Mouse (Mus musculus) limb, embryonic 11.5 days (tissue): ENCODE measurements at regions not wholly inside any gene's neighbourhood (a gene's known extent, or its start where the extent isn't known, plus 50 kb on each side); places are given as distances from the start of the nearest gene placed in this dataset.

Source experiments
- ATAC-seq: fragments of 200-750 bp; cut with Nextera tagmentation; 2 replicates; pipeline ENCODE4 v1.8.0; 2017; ENCODE audit warnings: low read depth; ENCODE audit not compliant: insufficient number of reproducible peaks, low FRiP score, low TSS enrichment
- DNase-seq: peaks from one replicate; pipeline ENCODE4 v3.0.0-alpha.2; 2015; ENCODE audit warnings: low spot score
- H3K27ac ChIP-seq: fragments of 300-500 bp; sonication (generic); replicated peaks from 2 replicates; pipeline ENCODE4 v1.5.1; 2014; ENCODE audit warnings: low read depth, mild to moderate bottlenecking, low read length
- H3K27me3 ChIP-seq: fragments of 300-500 bp; sonication (generic); 2 replicates; pipeline ENCODE4 v1.6.1; 2014; ENCODE audit warnings: mild to moderate bottlenecking, low read length, mixed read lengths; ENCODE audit not compliant: control insufficient read depth, insufficient read depth
- H3K36me3 ChIP-seq: fragments of 300-500 bp; sonication (generic); 2 replicates; pipeline ENCODE4 v1.6.1; 2014; ENCODE audit warnings: mild to moderate bottlenecking, low read length, moderate library complexity, mixed read lengths; ENCODE audit not compliant: control insufficient read depth, insufficient read depth
- H3K4me1 ChIP-seq: fragments of 300-500 bp; sonication (generic); 2 replicates; pipeline ENCODE4 v1.6.1; 2014; ENCODE audit warnings: low read length, mixed read lengths; ENCODE audit not compliant: control insufficient read depth, insufficient read depth
- H3K4me2 ChIP-seq: fragments of 300-500 bp; sonication (generic); 2 replicates; pipeline ENCODE4 v1.6.1; 2014; ENCODE audit warnings: low read depth, mild to moderate bottlenecking, moderate library complexity; ENCODE audit not compliant: severe bottlenecking
- H3K4me3 ChIP-seq: fragments of 300-500 bp; sonication (generic); 2 replicates; pipeline ENCODE4 v1.5.1; 2014; ENCODE audit warnings: low read depth, low read length
- H3K9ac ChIP-seq: fragments of 300-500 bp; sonication (generic); 2 replicates; pipeline ENCODE4 v1.6.1; 2014; ENCODE audit warnings: mild to moderate bottlenecking, low read length
- H3K9me3 ChIP-seq: fragments of 300-500 bp; sonication (generic); 2 replicates; pipeline ENCODE4 v1.6.1; 2016; ENCODE audit warnings: low read length; ENCODE audit not compliant: control insufficient read depth
- WGBS: fragments of 180-500 bp; shearing (Covaris S2); extraction: QIAGEN DNeasy Blood & Tissue Kit; methylation state at CpG from one replicate; pipeline ENCODE4 v1.1.7; 2014; 5-methylcytosine and 5-hydroxymethylcytosine counted together

DNA sequence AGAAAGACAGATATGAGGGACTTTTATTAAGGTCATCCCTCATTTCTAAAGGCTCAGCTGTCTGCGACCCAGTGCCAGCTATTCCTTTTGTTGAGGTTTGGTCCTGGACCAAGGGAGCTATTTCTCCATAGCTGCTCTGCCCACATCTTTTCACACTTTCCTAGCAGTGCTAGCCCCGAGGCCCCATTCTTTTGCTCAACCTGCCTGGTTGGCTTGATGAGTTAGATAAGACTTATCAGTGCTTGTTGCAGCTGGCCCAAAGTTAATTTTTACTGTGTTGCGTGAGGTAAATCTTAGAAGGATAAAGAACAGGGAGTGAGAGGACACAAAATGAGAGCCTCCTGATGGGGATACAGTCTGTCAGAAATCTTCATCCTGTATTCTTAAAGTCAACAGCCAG lies 138.5 kb upstream of the Mylip start:
- DNase-seq (no peak), ATAC-seq (no peak)
- Histone ChIP-seq H3K27me3 (no peaks in the 10 kb centered on the region), H3K4me2 (no peak overlapping the region), H3K36me3 (no peaks in the 10 kb centered on the region), H3K27ac (no peak overlapping the region), H3K4me1 (peaks cover 4% of the 10 kb centered on the region; the same call in 1 of the 2 replicates), H3K9ac (no peak overlapping the region), H3K4me3 (no peak overlapping the region), H3K9me3 (no peaks in the 10 kb centered on the region)
- WGBS, result 71% methylated on average over 3 of the region's 3 CpGs

DNA sequence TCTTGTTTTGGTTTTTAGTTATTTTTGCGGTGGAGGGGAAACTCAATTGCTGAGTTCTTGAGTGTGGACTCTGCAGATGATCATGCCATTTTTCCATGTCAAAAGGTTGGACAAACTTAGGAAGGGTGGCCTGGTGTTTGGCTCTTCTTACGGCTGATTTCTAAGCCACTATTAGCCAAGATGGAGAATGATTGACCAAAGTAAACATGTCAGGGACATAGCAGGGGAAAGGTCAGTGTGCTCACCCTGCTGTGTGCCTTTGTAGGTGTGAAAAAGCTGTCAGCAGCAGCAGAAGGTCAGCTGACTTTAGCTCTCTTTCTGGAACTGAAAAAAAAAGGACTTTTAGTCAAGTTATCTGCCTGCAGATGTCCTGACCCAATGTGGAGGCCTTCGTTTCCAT lies 137.4 kb upstream of the Mylip start:
- Histone ChIP-seq H3K4me1 (0 out of 2 replicates have a peak, but pooled peaks cover 4% of the 10 kb centered on the region), H3K27ac (no peak overlapping the region), H3K36me3 (no peaks in the 10 kb centered on the region), H3K9ac (no peak overlapping the region), H3K9me3 (no peaks in the 10 kb centered on the region), H3K27me3 (no peaks in the 10 kb centered on the region), H3K4me2 (no peak overlapping the region), H3K4me3 (no peak overlapping the region)
- ATAC-seq (no peak), DNase-seq (no peak)
- WGBS, result 67% methylated on average over 3 of the region's 3 CpGs

DNA sequence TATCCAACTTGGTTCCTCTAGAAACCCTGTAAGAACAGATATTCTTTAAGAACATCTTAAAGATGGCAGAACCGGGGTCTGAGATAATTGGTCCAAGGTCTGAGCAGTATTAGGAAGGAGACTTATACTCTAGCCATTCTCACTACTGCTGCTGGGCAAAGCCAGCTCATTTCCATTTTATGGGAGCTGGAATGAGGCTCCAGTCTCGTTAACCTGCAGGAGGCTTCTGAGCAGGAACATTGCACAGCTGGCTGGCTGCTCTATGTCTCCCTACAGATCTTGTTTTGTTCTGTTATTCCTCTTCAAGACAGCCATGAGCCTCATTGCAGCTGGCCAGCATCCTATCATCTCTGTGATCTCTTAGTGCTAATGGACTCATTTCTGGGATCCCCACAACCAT lies 136.3 kb upstream of the Mylip start:
- H3K9ac ChIP-seq, result no peak overlapping the region
- H3K36me3 ChIP-seq, result no peaks in the 10 kb centered on the region
- H3K27ac ChIP-seq, result no peak overlapping the region
- WGBS, result 19% methylated on average over 2 of the region's 2 CpGs
- no peak overlapping the region for H3K4me2 ChIP-seq
- ATAC-seq (no peak), DNase-seq (peak; percentile 65)
- H3K9me3 ChIP-seq, result no peaks in the 10 kb centered on the region
- 0 out of 2 replicates have a peak, but pooled peaks cover 4% of the 10 kb centered on the region for H3K4me1 ChIP-seq
- H3K27me3 ChIP-seq, result no peaks in the 10 kb centered on the region
- H3K4me3 ChIP-seq, result no peak overlapping the region

GRCm38 (mm10) chr13:45255277-45255676 lies 134.3 kb upstream of the Mylip start:
- WGBS, result 87% methylated on average over 6 of the region's 6 CpGs
- Histone ChIP-seq H3K4me2 (no peak overlapping the region), H3K27me3 (no peaks in the 10 kb centered on the region), H3K36me3 (no peaks in the 10 kb centered on the region), H3K9me3 (no peaks in the 10 kb centered on the region), H3K4me1 (no peaks in the 10 kb centered on the region), H3K4me3 (no peak overlapping the region), H3K9ac (no peak overlapping the region), H3K27ac (no peak overlapping the region)
- DNase-seq (no peak), ATAC-seq (no peak)

- ATAC-seq (no peak), DNase-seq (no peak)
- Histone ChIP-seq H3K9ac (no peak overlapping the region), H3K27me3 (no peaks in the 10 kb centered on the region), H3K4me3 (no peak overlapping the region), H3K4me2 (no peak overlapping the region), H3K4me1 (no peaks in the 10 kb centered on the region), H3K9me3 (no peaks in the 10 kb centered on the region), H3K27ac (no peak overlapping the region), H3K36me3 (no peaks in the 10 kb centered on the region)
- 11% methylated on average over 5 of the region's 5 CpGs for WGBS
Measured at GRCm38 (mm10) chr13:45262011-45262410, 127.5 kb upstream of the Mylip start.

DNA sequence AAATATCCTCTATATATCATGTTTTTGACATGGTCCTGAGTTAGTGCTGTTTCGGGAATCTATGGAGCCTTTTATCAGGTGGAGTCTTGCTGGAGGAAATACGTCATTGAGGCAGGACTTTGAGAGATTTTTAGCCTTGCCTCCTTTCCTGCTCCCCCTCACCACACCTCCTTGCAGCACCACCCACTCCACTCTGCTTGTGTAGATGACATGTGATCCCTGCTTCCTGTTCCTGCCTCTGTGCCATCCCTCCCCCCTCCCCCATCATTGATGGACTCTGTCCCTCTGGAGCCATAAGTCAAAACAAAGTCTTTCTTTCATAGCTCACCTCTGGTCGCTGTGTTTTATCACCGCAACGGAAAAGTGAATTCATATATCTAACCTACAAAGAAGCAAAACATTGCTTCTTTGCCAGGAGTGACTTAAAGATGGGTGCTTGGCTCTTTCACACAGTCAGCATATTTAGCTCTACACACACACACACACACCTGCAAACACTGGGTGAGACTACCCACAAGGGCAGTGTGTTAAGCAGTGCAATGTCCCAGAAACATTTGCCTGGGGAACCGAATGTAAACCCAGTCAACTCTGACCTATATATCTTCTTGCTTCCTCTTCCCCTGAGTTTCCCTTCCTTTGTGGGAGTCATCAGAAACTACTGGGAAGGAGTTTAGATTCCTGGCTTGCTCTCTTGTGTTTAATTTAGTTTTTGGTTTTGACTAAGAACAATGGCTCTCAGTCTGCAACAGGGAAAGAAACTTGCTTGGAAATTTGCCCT lies 123.1 kb upstream of the Mylip start:
- Histone ChIP-seq H3K4me3 (no peak overlapping the region), H3K27me3 (no peaks in the 10 kb centered on the region), H3K4me1 (no peaks in the 10 kb centered on the region), H3K9ac (no peak overlapping the region), H3K27ac (no peak overlapping the region), H3K4me2 (no peak overlapping the region), H3K9me3 (no peaks in the 10 kb centered on the region), H3K36me3 (no peaks in the 10 kb centered on the region)
- ATAC-seq (no peak), DNase-seq (no peak)
- 90% methylated on average over 6 of the region's 6 CpGs for WGBS

- Histone ChIP-seq H3K27me3 (no peaks in the 10 kb centered on the region), H3K4me1 (no peaks in the 10 kb centered on the region), H3K4me2 (no peak overlapping the region), H3K9ac (no peak overlapping the region), H3K27ac (no peak overlapping the region), H3K4me3 (no peak overlapping the region), H3K9me3 (no peaks in the 10 kb centered on the region), H3K36me3 (no peaks in the 10 kb centered on the region)
- DNase-seq (no peak), ATAC-seq (no peak)
- WGBS, result 80% methylated on average over 5 of the region's 5 CpGs
Measured at GRCm38 (mm10) chr13:45267446-45267845, 122.1 kb upstream of the Mylip start.

DNA sequence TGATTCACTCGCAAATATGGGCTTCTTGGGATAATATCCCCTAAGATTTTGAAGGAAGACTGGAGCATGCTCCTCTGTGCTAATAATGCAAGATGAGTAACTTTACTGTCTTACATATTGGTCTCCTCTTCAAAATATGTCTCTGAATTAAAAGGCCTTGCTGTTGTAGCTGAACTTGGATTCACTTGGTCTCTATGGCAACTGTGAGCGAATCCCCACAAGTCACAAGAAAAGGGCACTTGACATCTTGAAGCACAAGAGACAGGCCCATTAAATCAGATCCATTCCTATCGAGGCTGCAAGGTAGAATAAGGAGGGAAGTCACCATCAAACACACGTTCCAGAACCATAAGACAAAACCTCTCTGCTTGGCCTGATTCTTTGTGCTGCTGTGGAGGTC lies 121.6 kb upstream of the Mylip start:
- Histone ChIP-seq H3K4me2 (no peak overlapping the region), H3K4me3 (no peak overlapping the region), H3K9me3 (no peaks in the 10 kb centered on the region), H3K27ac (no peak overlapping the region), H3K36me3 (no peaks in the 10 kb centered on the region), H3K9ac (no peak overlapping the region), H3K4me1 (no peaks in the 10 kb centered on the region), H3K27me3 (no peaks in the 10 kb centered on the region)
- DNase-seq (no peak), ATAC-seq (no peak)
- 84% methylated on average over 4 of the region's 4 CpGs for WGBS
